Mouse (Mus musculus): Measurements from ENCODE around the gene Slc7a15. TPM values are rescaled to one million over a fixed set of nuclear protein-coding genes. Genes with fewer than 3 reads are reported as not detected.
A peak's percentile ranks its signal among the peaks of the same experiment; 100 is the strongest.
"Not testable (repeated sequence)": the region's sequence is repeated elsewhere in the genome, so short reads cannot be mapped to it uniquely, and the experiment has no call there.

Gene Slc7a15
- total RNA-seq, 2 experiments from 2014 or later, result not detected

GRCm38 (mm10) chr12:8571287-8571902, 27.5 kb downstream of the Slc7a15 start:
- DNase-seq (ENCODE audit: low spot score in 2 of 2); intact Hi-C loops (cut with DNase I): not testable (repeated sequence)

GRCm38 (mm10) chr12:8562213-8562612, 36.7 kb downstream of the Slc7a15 start:
- intact Hi-C loops (cut with DNase I); DNase-seq (ENCODE audit: low spot score in 2 of 2): not testable (repeated sequence)

- intact Hi-C loops (cut with DNase I); DNase-seq (ENCODE audit: low spot score in 2 of 2): not testable (repeated sequence)
Observed at GRCm38 (mm10) chr12:8559876-8560275, 39.0 kb downstream of the Slc7a15 start.

GRCm38 (mm10) chr12:8556189-8556588, 42.7 kb downstream of the Slc7a15 start:
- DNase-seq (ENCODE audit: low spot score in 2 of 2), result no peak
- intact Hi-C loops (cut with DNase I), result no loop called here

- intact Hi-C loops (cut with DNase I), result no loop called here
- no peak for DNase-seq (ENCODE audit: low spot score in 2 of 2)
Observed at GRCm38 (mm10) chr12:8555419-8555818, 43.4 kb downstream of the Slc7a15 start.

- DNase-seq (ENCODE audit: low spot score in 2 of 2), result peak; percentile 58 to 81
- intact Hi-C loops (cut with DNase I), result loop anchor here (1.0 kb wide), 1 partner anchor 220 kb away; no protein-coding TSS in a partner anchor
Observed at GRCm38 (mm10) chr12:8547357-8547756, 51.5 kb downstream of the Slc7a15 start.

GRCm38 (mm10) chr12:8546801-8547200, 52.1 kb downstream of the Slc7a15 start:
- intact Hi-C loops (cut with DNase I), result loop anchor here (1.0 kb wide), 1 partner anchor 220 kb away; no protein-coding TSS in a partner anchor
- DNase-seq (ENCODE audit: low spot score in 2 of 2), result no peak

GRCm38 (mm10) chr12:8545066-8545610, 53.7 kb downstream of the Slc7a15 start:
- intact Hi-C loops (cut with DNase I), result no loop called here
- peak; percentile 33 to 71 for DNase-seq (ENCODE audit: low spot score in 2 of 2)

GRCm38 (mm10) chr12:8542371-8542770, 56.5 kb downstream of the Slc7a15 start:
- no peak for DNase-seq (ENCODE audit: low spot score in 2 of 2)
- intact Hi-C loops (cut with DNase I), result no loop called here

- intact Hi-C loops (cut with DNase I), result no loop called here
- DNase-seq (ENCODE audit: low spot score in 2 of 2), result no peak
Observed at GRCm38 (mm10) chr12:8539471-8539870, 59.4 kb downstream of the Slc7a15 start.

- DNase-seq (ENCODE audit: low spot score in 2 of 2), result no peak
- intact Hi-C loops (cut with DNase I), result no loop called here
Observed at GRCm38 (mm10) chr12:8537291-8537690, 61.6 kb downstream of the Slc7a15 start.

- intact Hi-C loops (cut with DNase I), result no loop called here
- DNase-seq (ENCODE audit: low spot score in 2 of 2), result no peak
Observed at GRCm38 (mm10) chr12:8536221-8536965, 62.5 kb downstream of the Slc7a15 start.

- DNase-seq (ENCODE audit: low spot score in 2 of 2), result no peak
- intact Hi-C loops (cut with DNase I), result no loop called here
Observed at GRCm38 (mm10) chr12:8535596-8535995, 63.3 kb downstream of the Slc7a15 start.

GRCm38 (mm10) chr12:8534915-8535314, 64.0 kb downstream of the Slc7a15 start:
- DNase-seq (ENCODE audit: low spot score in 2 of 2), result no peak

GRCm38 (mm10) chr12:8527770-8528169, 71.1 kb downstream of the Slc7a15 start:
- no peak for DNase-seq (ENCODE audit: low spot score in 2 of 2)
- intact Hi-C loops (cut with DNase I), result no loop called here

More at GRCm38 (mm10) chr12:8534915-8535314, 64.0 kb downstream of the Slc7a15 start:
- intact Hi-C loops (cut with DNase I), result no loop called here

GRCm38 (mm10) chr12:8527175-8527574, 71.7 kb downstream of the Slc7a15 start:
- no peak for DNase-seq (ENCODE audit: low spot score in 2 of 2)
- intact Hi-C loops (cut with DNase I), result no loop called here

- intact Hi-C loops (cut with DNase I), result no loop called here
- DNase-seq (ENCODE audit: low spot score in 2 of 2), result no peak
Observed at GRCm38 (mm10) chr12:8524062-8524461, 74.8 kb downstream of the Slc7a15 start.

- intact Hi-C loops (cut with DNase I), result no loop called here
- no peak for DNase-seq (ENCODE audit: low spot score in 2 of 2)
Observed at GRCm38 (mm10) chr12:8522711-8523110, 76.2 kb downstream of the Slc7a15 start.

- DNase-seq (ENCODE audit: low spot score in 2 of 2), result peak in 1 of 2 experiments; percentile 69
- intact Hi-C loops (cut with DNase I), result no loop called here
Observed at GRCm38 (mm10) chr12:8521375-8522047, 77.4 kb downstream of the Slc7a15 start.
